Mouse (Mus musculus): ENCODE measurements around the gene Esr1.

DNA sequence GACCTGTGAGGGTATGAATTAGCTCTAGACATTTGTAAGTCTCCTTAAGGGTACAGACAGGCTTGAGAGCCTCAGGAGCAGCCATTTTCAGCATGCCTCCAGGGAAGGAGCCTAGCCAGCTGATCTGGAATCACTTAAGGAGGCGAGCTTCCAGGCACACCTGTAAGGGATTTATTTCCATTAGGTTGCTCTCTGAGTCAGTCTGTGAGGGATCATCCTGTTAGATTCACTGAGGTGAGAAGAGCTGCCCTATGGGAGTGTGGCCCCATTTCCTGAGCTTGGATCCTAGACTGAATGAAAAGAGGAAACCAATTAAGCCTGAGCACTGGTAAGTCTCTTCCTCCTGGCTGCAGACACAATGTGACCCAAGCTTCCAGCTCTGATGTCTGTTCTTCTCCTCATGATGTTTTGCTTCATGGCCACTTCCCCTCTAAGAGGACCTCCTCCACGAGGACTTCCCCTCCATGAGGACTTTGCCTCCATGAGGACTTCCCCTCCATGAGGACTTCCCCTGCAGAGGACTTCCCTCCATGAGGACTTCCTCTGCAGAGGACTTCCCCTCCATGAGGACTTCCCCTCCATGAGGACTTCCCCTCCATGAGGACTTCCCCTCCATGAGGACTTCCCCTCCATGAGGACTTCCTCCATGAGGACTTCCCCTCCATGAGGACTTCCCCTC is 10.5 kb upstream of the Esr1 start:
- TF ChIP-seq POLR2A (IDR thresholded peaks at IDR 0.05; ENCODE audit: control insufficient read depth, low read depth, low read length) (no peak), CTCF (IDR thresholded peaks at IDR 0.05; ENCODE audit: control insufficient read depth, insufficient read depth, insufficient replicate concordance, low read depth, low read length) (no peak)
